Mouse (Mus musculus) small intestine, adult 2 months (tissue): Measurements from ENCODE around the gene Ywhag.

Experiments
- CTCF ChIP-seq: fragments of 200-500 bp; IDR thresholded peaks from 2 replicates; pipeline ENCODE4 v1.5.1; 2012; ENCODE audit warnings: low read depth, mild to moderate bottlenecking, control low read depth, inconsistent platforms, low read length, moderate library complexity, mixed read lengths; ENCODE audit not compliant: insufficient replicate concordance, insufficient read length; ENCODE audit errors: extremely low read depth
- POLR2A ChIP-seq: fragments of 200-500 bp; IDR thresholded peaks from 2 replicates; pipeline ENCODE4 v1.6.1; 2012; ENCODE audit warnings: low read depth, mild to moderate bottlenecking, control low read depth, inconsistent platforms, low read length, moderate library complexity

- TF ChIP-seq CTCF (no peak), POLR2A (no peak)
Observed at GRCm38 (mm10) chr5:135975893-135976668, 41.7 kb upstream of the Ywhag start.
